Mouse (Mus musculus): ENCODE results near the gene Hpse2.

GRCm38 (mm10) chr19:42767361-42767760, 620.8 kb downstream of the Hpse2 start:
- TF ChIP-seq POLR2A (IDR thresholded peaks at IDR 0.05; ENCODE audit: insufficient read length, low read depth), result no peak
- no peak for TF ChIP-seq MAX (IDR thresholded peaks at IDR 0.05; ENCODE audit: low read depth)
- no peak for TF ChIP-seq E2F4 (IDR thresholded peaks at IDR 0.05; ENCODE audit: insufficient read depth)
- no peak for TF ChIP-seq CEBPB (IDR thresholded peaks at IDR 0.05; ENCODE audit: insufficient read depth, poor library complexity, severe bottlenecking)
- no peak for TF ChIP-seq TCF3 (IDR thresholded peaks at IDR 0.05; ENCODE audit: insufficient read length, low read depth)
- no peak for TF ChIP-seq POLR2AphosphoS2 (IDR thresholded peaks at IDR 0.05; ENCODE audit: insufficient read length, low read depth)
- no peak for TF ChIP-seq TCF12 (IDR thresholded peaks at IDR 0.05; ENCODE audit: insufficient read depth, poor library complexity, severe bottlenecking)
- TF ChIP-seq MYOG (IDR thresholded peaks at IDR 0.05; ENCODE audit: control insufficient read depth in 1 of 3, insufficient read depth in 1 of 3, insufficient read length in 2 of 3, low read depth in 2 of 3), result no peak
- TF ChIP-seq MYOD1 (IDR thresholded peaks at IDR 0.05; ENCODE audit: control insufficient read depth in 1 of 3, insufficient read length in 2 of 3, low read depth in 2 of 3), result no peak
- TF ChIP-seq USF1 (IDR thresholded peaks at IDR 0.05; ENCODE audit: low read depth), result no peak
- no peak for TF ChIP-seq REST (IDR thresholded peaks at IDR 0.05; ENCODE audit: insufficient read depth, insufficient read length)
- no peak for TF ChIP-seq SRF (IDR thresholded peaks at IDR 0.05; ENCODE audit: control insufficient read depth, insufficient read length, low read depth)
